Mouse (Mus musculus): ENCODE data around the gene Dync1i2. TPM values are rescaled to one million over a fixed set of nuclear protein-coding genes. Genes with fewer than 3 reads are reported as not detected.

Dync1i2 gene
- total and polyA plus RNA-seq, 2 experiments from 2014 or later, result 149 to 205 TPM

GRCm38 (mm10) chr2:71212360-71212726 is 837 bp downstream of the Dync1i2 start:
- 2% methylated on average over 6 of the region's 6 CpGs for WGBS
- TF ChIP-seq CTCF (IDR thresholded peaks at IDR 0.05), result no peak
- Histone ChIP-seq H3K4me2 (ENCODE audit: low read depth, low read length, poor library complexity, severe bottlenecking) (peak overlapping the region; percentile 51), H3K27ac (ENCODE audit: low read depth, low read length) (peak overlapping the region; percentile 79), H3K9ac (replicated peaks; ENCODE audit: low read length, poor library complexity, severe bottlenecking) (peak overlapping the region; percentile 83), H3K27me3 (ENCODE audit: insufficient read depth, low read length) (no peaks in the 10 kb centered on the region), H3K9me3 (ENCODE audit: low read length) (no peaks in the 10 kb centered on the region), H3K36me3 (ENCODE audit: insufficient read depth, low read length) (0 out of 2 replicates have a peak, but pooled peaks cover 3% of the 10 kb centered on the region), H3K4me1 (ENCODE audit: insufficient read depth, low read length) (peaks cover 4% of the 10 kb centered on the region), H3K4me3 (ENCODE audit: low read depth, low read length) (peak overlapping the region; percentile 95)
- no peak for ATAC-seq (ENCODE audit: low FRiP score)
- no peak for DNase-seq (ENCODE audit: low spot score)

GRCm38 (mm10) chr2:71221020-71221419 is 9.5 kb downstream of the Dync1i2 start:
- Histone ChIP-seq H3K4me2 (ENCODE audit: low read depth, low read length, poor library complexity, severe bottlenecking) (no peak overlapping the region), H3K27me3 (ENCODE audit: insufficient read depth, low read length) (no peaks in the 10 kb centered on the region), H3K4me3 (ENCODE audit: low read depth, low read length) (no peak overlapping the region), H3K9ac (replicated peaks; ENCODE audit: low read length, poor library complexity, severe bottlenecking) (no peak overlapping the region), H3K27ac (ENCODE audit: low read depth, low read length) (no peak overlapping the region), H3K9me3 (ENCODE audit: low read length) (no peaks in the 10 kb centered on the region), H3K36me3 (ENCODE audit: insufficient read depth, low read length) (peaks cover 28% of the 10 kb centered on the region), H3K4me1 (ENCODE audit: insufficient read depth, low read length) (no peaks in the 10 kb centered on the region)
- DNase-seq (ENCODE audit: low spot score) (no peak), ATAC-seq (ENCODE audit: low FRiP score) (no peak)
- 71% methylated on average over 1 of the region's 1 CpGs for WGBS
- no peak for TF ChIP-seq CTCF (IDR thresholded peaks at IDR 0.05)

DNA sequence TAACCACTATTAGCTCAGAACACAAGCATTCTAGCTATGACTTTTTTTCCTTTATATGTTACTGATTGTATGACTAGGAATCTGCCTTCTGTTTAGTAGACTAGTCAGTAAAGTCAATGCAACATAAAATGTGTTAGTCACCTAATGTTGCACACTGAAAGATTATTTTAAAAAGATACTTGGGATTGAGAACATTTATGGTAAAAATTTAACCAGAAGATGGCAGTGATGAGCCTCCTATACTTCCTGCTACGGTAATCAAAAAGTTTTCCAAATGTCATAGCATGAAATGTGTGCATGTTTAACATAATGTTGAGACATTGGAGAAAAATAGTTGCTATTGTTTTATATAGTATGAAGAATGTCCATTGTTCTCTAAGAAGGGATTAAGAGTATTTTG is 15.9 kb downstream of the Dync1i2 start:
- Histone ChIP-seq H3K36me3 (ENCODE audit: insufficient read depth, low read length) (peaks cover 10% of the 10 kb centered on the region), H3K4me3 (ENCODE audit: low read depth, low read length) (no peak overlapping the region), H3K4me1 (ENCODE audit: insufficient read depth, low read length) (no peaks in the 10 kb centered on the region), H3K4me2 (ENCODE audit: low read depth, low read length, poor library complexity, severe bottlenecking) (no peak overlapping the region), H3K9ac (replicated peaks; ENCODE audit: low read length, poor library complexity, severe bottlenecking) (no peak overlapping the region), H3K27me3 (ENCODE audit: insufficient read depth, low read length) (no peaks in the 10 kb centered on the region), H3K27ac (ENCODE audit: low read depth, low read length) (no peak overlapping the region), H3K9me3 (ENCODE audit: low read length) (no peaks in the 10 kb centered on the region)
- TF ChIP-seq CTCF (IDR thresholded peaks at IDR 0.05), result peak; percentile 74
- ATAC-seq (ENCODE audit: low FRiP score) (no peak), DNase-seq (ENCODE audit: low spot score) (peak; percentile 44)
- 8% methylated on average over 1 of the region's 1 CpGs for WGBS

DNA sequence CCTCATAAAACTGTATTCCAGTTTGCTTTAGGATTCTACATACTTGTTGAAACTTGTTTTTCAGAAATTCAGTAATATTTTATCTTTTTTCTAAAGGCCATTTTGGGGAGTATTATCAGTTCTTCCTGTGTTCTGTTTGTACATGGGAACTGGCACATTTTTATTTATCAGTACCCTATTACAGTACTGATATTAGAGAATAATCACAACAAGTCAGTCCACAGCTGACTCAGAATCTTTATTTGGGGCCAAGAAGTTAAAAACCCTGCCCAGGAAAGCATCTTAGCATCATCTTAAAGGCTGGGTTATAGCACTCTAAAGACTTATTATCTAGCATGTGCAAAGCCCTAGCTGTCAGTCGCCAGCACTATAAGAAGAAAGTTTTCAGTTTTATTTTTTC is 18.1 kb downstream of the Dync1i2 start:
- no peak overlapping the region for H3K9ac ChIP-seq (replicated peaks; ENCODE audit: low read length, poor library complexity, severe bottlenecking)
- ATAC-seq (ENCODE audit: low FRiP score) (no peak), DNase-seq (ENCODE audit: low spot score) (no peak)
- TF ChIP-seq CTCF (IDR thresholded peaks at IDR 0.05), result no peak
- no peaks in the 10 kb centered on the region for H3K27me3 ChIP-seq (ENCODE audit: insufficient read depth, low read length)
- H3K27ac ChIP-seq (ENCODE audit: low read depth, low read length), result no peak overlapping the region
- H3K4me2 ChIP-seq (ENCODE audit: low read depth, low read length, poor library complexity, severe bottlenecking), result no peak overlapping the region
- peaks cover 2% of the 10 kb centered on the region; the same call in 1 of the 2 replicates for H3K36me3 ChIP-seq (ENCODE audit: insufficient read depth, low read length)
- no peak overlapping the region for H3K4me3 ChIP-seq (ENCODE audit: low read depth, low read length)
- 93% methylated on average over 1 of the region's 1 CpGs for WGBS
- no peaks in the 10 kb centered on the region for H3K4me1 ChIP-seq (ENCODE audit: insufficient read depth, low read length)
- H3K9me3 ChIP-seq (ENCODE audit: low read length), result no peaks in the 10 kb centered on the region

- Histone ChIP-seq H3K4me1 (ENCODE audit: insufficient read depth, low read length) (no peaks in the 10 kb centered on the region), H3K4me2 (ENCODE audit: low read depth, low read length, poor library complexity, severe bottlenecking) (no peak overlapping the region), H3K36me3 (ENCODE audit: insufficient read depth, low read length) (peaks cover 6% of the 10 kb centered on the region; the same call in 1 of the 2 replicates), H3K4me3 (ENCODE audit: low read depth, low read length) (no peak overlapping the region), H3K27me3 (ENCODE audit: insufficient read depth, low read length) (no peaks in the 10 kb centered on the region), H3K27ac (ENCODE audit: low read depth, low read length) (no peak overlapping the region), H3K9me3 (ENCODE audit: low read length) (no peaks in the 10 kb centered on the region), H3K9ac (replicated peaks; ENCODE audit: low read length, poor library complexity, severe bottlenecking) (no peak overlapping the region)
- 92% methylated on average over 5 of the region's 5 CpGs for WGBS
- DNase-seq (ENCODE audit: low spot score) (no peak), ATAC-seq (ENCODE audit: low FRiP score) (no peak)
- TF ChIP-seq CTCF (IDR thresholded peaks at IDR 0.05), result no peak
Observed at GRCm38 (mm10) chr2:71231951-71232350, 20.4 kb downstream of the Dync1i2 start.

GRCm38 (mm10) chr2:71232976-71233375 is 21.5 kb downstream of the Dync1i2 start:
- H3K4me2 ChIP-seq (ENCODE audit: low read depth, low read length, poor library complexity, severe bottlenecking), result no peak overlapping the region
- H3K4me1 ChIP-seq (ENCODE audit: insufficient read depth, low read length), result no peaks in the 10 kb centered on the region
- DNase-seq (ENCODE audit: low spot score) (no peak), ATAC-seq (ENCODE audit: low FRiP score) (no peak)
- no peak for TF ChIP-seq CTCF (IDR thresholded peaks at IDR 0.05)
- no peak overlapping the region for H3K9ac ChIP-seq (replicated peaks; ENCODE audit: low read length, poor library complexity, severe bottlenecking)
- H3K27ac ChIP-seq (ENCODE audit: low read depth, low read length), result no peak overlapping the region
- no peak overlapping the region for H3K4me3 ChIP-seq (ENCODE audit: low read depth, low read length)
- H3K36me3 ChIP-seq (ENCODE audit: insufficient read depth, low read length), result peaks cover 6% of the 10 kb centered on the region; the same call in 1 of the 2 replicates
- H3K9me3 ChIP-seq (ENCODE audit: low read length), result no peaks in the 10 kb centered on the region
- 68% methylated on average over 2 of the region's 2 CpGs for WGBS
- H3K27me3 ChIP-seq (ENCODE audit: insufficient read depth, low read length), result no peaks in the 10 kb centered on the region
